Mouse (Mus musculus) ES-Bruce4 (cell line): Measurements from ENCODE around the gene Parp8. TPM values are rescaled to one million over a fixed set of nuclear protein-coding genes. Genes with fewer than 3 reads are reported as not detected.
A peak's percentile ranks its signal among the peaks of the same experiment; 100 is the strongest.

ENCODE experiments used
- H3K27ac ChIP-seq: 2 replicates; pipeline ENCODE4 v1.5.1; 2012; ENCODE audit warnings: low read length, inconsistent platforms; ENCODE audit not compliant: insufficient read depth
- H3K27me3 ChIP-seq: 2 replicates; pipeline ENCODE4 v1.6.1; 2012; ENCODE audit warnings: mild to moderate bottlenecking, low read length, inconsistent platforms; ENCODE audit not compliant: control insufficient read depth, poor library complexity, insufficient read depth, severe bottlenecking
- H3K36me3 ChIP-seq: 2 replicates; pipeline ENCODE4 v1.6.1; 2012; ENCODE audit warnings: inconsistent platforms, mild to moderate bottlenecking, low read length, moderate library complexity; ENCODE audit not compliant: control insufficient read depth, poor library complexity, insufficient read depth, severe bottlenecking
- H3K4me1 ChIP-seq: one replicate; pipeline ENCODE4 v1.8.1; 2011; ENCODE audit warnings: low read length; ENCODE audit not compliant: control insufficient read depth, insufficient read depth
- H3K4me3 ChIP-seq: 2 replicates; pipeline ENCODE4 v1.5.1; 2011; ENCODE audit warnings: low read depth, mild to moderate bottlenecking, low read length
- H3K9ac ChIP-seq: 2 replicates; pipeline ENCODE4 v1.6.1; 2012; ENCODE audit warnings: low read depth, mild to moderate bottlenecking, inconsistent platforms; ENCODE audit not compliant: poor library complexity, severe bottlenecking
- H3K9me3 ChIP-seq: replicated peaks from 2 replicates; pipeline ENCODE4 v1.6.1; 2012; ENCODE audit warnings: mild to moderate bottlenecking, low read length, inconsistent platforms; ENCODE audit not compliant: control insufficient read depth, poor library complexity, insufficient read depth, severe bottlenecking
- CTCF ChIP-seq: IDR thresholded peaks from one replicate; pipeline ENCODE4 v1.8.1; 2011; ENCODE audit warnings: low read depth, low read length
- EP300 ChIP-seq: IDR thresholded peaks from 2 replicates; pipeline ENCODE4 v1.6.1; 2011; ENCODE audit warnings: low read depth, low read length; ENCODE audit not compliant: insufficient read depth
- POLR2A ChIP-seq: IDR thresholded peaks from one replicate; pipeline ENCODE4 v1.8.1; 2011; ENCODE audit warnings: low read length; ENCODE audit not compliant: insufficient read depth
- polyA plus RNA-seq: library from polyadenylated mRNA; stranded (reverse); fragments of >200 nt; gene quantifications from 2 replicates; pipeline ENCODE4 v1.2.4, GENCODE M21; 2011; ENCODE audit warnings: low read depth; ENCODE audit not compliant: missing spikeins, insufficient read depth, insufficient read length

Gene Parp8
- polyA plus RNA-seq, 1 experiment, result 1.3 TPM

DNA sequence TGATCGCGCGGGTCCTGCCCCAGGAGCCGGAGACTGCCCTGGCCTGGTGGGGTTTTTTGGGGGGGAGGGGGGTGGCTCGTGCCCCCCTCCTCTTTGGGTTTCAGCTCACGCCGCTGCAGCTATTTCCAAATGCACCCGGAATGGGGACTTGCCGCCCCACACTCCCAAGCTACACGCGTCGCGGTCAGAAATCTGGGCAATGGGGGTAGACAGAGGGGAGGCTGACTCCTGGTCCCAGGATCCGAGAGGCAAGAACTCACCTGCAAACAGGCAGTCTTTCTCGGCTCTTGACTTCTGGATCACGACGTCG lies 466 bp downstream of the Parp8 start:
- H3K36me3 ChIP-seq, result no peaks in the 10 kb centered on the region
- TF ChIP-seq POLR2A (no peak), CTCF (no peak), EP300 (no peak)
- H3K4me1 ChIP-seq, result no peaks in the 10 kb centered on the region
- H3K27me3 ChIP-seq, result peaks cover 15% of the 10 kb centered on the region
- H3K27ac ChIP-seq, result no peak overlapping the region
- H3K4me3 ChIP-seq, result peak overlapping the region; percentile 71
- H3K9ac ChIP-seq, result peak overlapping the region; percentile 79
- no peaks in the 10 kb centered on the region for H3K9me3 ChIP-seq

DNA sequence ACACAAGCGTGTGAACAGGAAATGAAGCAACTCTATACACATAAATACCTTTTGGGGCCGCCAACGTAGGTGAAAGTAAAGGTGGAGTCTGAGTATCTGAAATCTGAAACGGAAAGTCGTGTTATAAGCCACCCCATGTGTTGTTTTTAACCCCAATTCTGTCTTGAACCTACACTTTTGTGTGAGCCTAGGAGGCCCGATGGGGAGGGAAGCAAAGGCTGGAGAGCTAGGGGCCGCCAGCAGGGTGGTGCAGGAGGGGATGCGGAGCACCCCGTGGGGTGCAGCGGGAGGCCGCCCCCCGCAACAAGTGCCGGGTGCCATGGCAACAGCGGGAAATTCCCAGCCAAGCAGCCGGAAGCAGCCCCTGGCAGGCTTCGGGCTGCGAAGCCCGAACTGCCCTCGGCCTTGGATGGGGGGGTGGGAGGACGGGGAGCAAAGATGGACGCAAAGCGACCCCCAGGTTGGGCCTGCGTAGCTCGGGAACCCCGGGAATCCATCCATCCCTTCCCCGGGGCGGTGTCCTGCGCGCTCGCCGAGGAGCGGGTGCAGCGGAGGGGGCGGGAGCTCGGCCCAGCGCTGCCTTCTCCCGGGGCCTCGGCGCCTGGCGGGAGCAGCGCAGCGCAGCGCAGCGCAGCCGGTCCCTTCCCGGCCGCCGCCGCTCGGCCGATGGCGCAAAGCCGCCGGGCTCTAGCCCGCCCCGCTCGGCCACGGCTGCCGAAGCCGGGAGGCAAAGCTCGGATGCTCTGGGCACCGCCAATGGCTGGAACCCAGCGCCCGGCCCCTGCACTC lies 1.0 kb downstream of the Parp8 start:
- Histone ChIP-seq H3K36me3 (no peaks in the 10 kb centered on the region), H3K27me3 (peaks cover 15% of the 10 kb centered on the region), H3K4me3 (peak overlapping the region; percentile 71), H3K9ac (peak overlapping the region; percentile 79), H3K4me1 (no peaks in the 10 kb centered on the region), H3K9me3 (no peaks in the 10 kb centered on the region), H3K27ac (no peak overlapping the region)
- TF ChIP-seq CTCF (no peak), POLR2A (no peak), EP300 (no peak)

DNA sequence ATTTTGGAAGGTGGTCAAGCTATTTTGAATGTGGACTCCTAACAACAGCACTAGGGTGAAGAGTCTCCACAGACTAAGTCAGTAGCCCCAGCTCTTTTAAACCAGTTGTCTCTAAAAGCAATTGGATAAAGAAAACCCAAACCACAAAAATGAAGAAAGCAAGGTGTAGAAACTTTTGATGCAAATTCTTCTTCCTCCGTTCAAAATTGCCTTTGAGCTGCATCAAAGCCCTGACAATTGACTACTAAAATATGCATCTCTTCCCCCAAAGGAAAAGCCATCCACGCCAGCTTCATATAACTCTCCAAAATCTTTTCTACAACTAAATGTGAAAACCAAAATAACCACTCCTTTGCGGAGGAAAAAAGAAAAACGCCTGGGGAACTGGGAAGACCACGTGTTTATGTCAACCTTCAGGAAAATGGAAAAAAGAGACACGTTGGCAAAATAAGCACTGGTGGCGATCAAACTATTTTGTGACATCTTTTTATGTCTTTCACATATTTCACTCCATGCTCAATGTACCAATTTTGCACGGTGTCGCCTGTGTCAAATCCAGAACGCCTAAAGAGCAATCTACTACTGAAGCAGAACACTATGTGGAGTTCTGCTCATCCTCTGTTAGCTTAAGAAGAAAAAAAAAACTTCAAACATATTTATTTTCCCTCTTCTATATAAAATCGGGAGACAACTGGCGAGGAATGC lies 1.8 kb downstream of the Parp8 start:
- H3K9me3 ChIP-seq, result no peaks in the 10 kb centered on the region
- H3K4me3 ChIP-seq, result no peak overlapping the region
- no peak overlapping the region for H3K27ac ChIP-seq
- TF ChIP-seq POLR2A (no peak), CTCF (no peak)
- H3K4me1 ChIP-seq, result no peaks in the 10 kb centered on the region
- no peak overlapping the region for H3K9ac ChIP-seq
- no peaks in the 10 kb centered on the region for H3K36me3 ChIP-seq
- peaks cover 15% of the 10 kb centered on the region for H3K27me3 ChIP-seq

GRCm38 (mm10) chr13:117020631-117021030 lies 4.7 kb downstream of the Parp8 start:
- H3K9me3 ChIP-seq, result no peaks in the 10 kb centered on the region
- H3K9ac ChIP-seq, result no peak overlapping the region
- no peaks in the 10 kb centered on the region for H3K4me1 ChIP-seq
- TF ChIP-seq CTCF, result no peak
- TF ChIP-seq EP300, result no peak
- no peak for TF ChIP-seq POLR2A
- H3K36me3 ChIP-seq, result no peaks in the 10 kb centered on the region
- no peak overlapping the region for H3K27ac ChIP-seq
- H3K27me3 ChIP-seq, result peaks cover 11% of the 10 kb centered on the region
- no peak overlapping the region for H3K4me3 ChIP-seq

- TF ChIP-seq EP300 (no peak), POLR2A (no peak), CTCF (no peak)
- no peak overlapping the region for H3K4me3 ChIP-seq
- H3K4me1 ChIP-seq, result no peaks in the 10 kb centered on the region
- H3K9ac ChIP-seq, result no peak overlapping the region
- H3K27ac ChIP-seq, result no peak overlapping the region
- H3K9me3 ChIP-seq, result no peaks in the 10 kb centered on the region
- H3K27me3 ChIP-seq, result peaks cover 2% of the 10 kb centered on the region
- no peaks in the 10 kb centered on the region for H3K36me3 ChIP-seq
These were observed 6.7 kb downstream of the Parp8 start for GRCm38 (mm10) chr13:117018676-117019075.

- Histone ChIP-seq H3K27me3 (no peaks in the 10 kb centered on the region), H3K4me3 (no peak overlapping the region), H3K9me3 (no peaks in the 10 kb centered on the region)
These were observed 11.8 kb downstream of the Parp8 start for GRCm38 (mm10) chr13:117013516-117013915.

More at GRCm38 (mm10) chr13:117013516-117013915, 11.8 kb downstream of the Parp8 start:
- Histone ChIP-seq H3K27ac (no peak overlapping the region), H3K4me1 (no peaks in the 10 kb centered on the region), H3K36me3 (no peaks in the 10 kb centered on the region), H3K9ac (no peak overlapping the region)
- TF ChIP-seq CTCF (no peak), POLR2A (no peak), EP300 (no peak)
